Mouse (Mus musculus) retina, embryonic 14.5 days (tissue): ENCODE results near the gene Apba3.

ENCODE experiments used
- DNase-seq: peaks from one replicate; pipeline ENCODE4 v3.0.0-alpha.2; 2015; ENCODE audit warnings: low spot score

The Apba3 gene

GRCm38 (mm10) chr10:81290698-81291460 lies 24.1 kb downstream of the Apba3 start:
- DNase-seq: no peak

- DNase-seq: no peak
These were observed 24.8 kb downstream of the Apba3 start, which contains the start of gene Tjp3 for GRCm38 (mm10) chr10:81291511-81292104. Gene Tjp3 (minus strand): TSS chr10:81291581.

- peak; percentile 100 for DNase-seq
These were observed 26.0 kb downstream of the Apba3 start, which contains the start of gene Pip5k1c for GRCm38 (mm10) chr10:81292554-81293333. Gene Pip5k1c (plus strand): TSS chr10:81292963.

GRCm38 (mm10) chr10:81293334-81294030 lies 26.7 kb downstream of the Apba3 start:
- no peak for DNase-seq

GRCm38 (mm10) chr10:81294442-81294841 lies 27.7 kb downstream of the Apba3 start:
- DNase-seq: no peak

GRCm38 (mm10) chr10:81295185-81295584 lies 28.4 kb downstream of the Apba3 start:
- DNase-seq: no peak

GRCm38 (mm10) chr10:81297246-81297645 lies 30.5 kb downstream of the Apba3 start:
- DNase-seq: no peak

- no peak for DNase-seq
These were observed 31.1 kb downstream of the Apba3 start for GRCm38 (mm10) chr10:81297845-81298244.

GRCm38 (mm10) chr10:81298369-81299100 lies 31.8 kb downstream of the Apba3 start:
- no peak for DNase-seq

- DNase-seq: no peak
These were observed 33.0 kb downstream of the Apba3 start for GRCm38 (mm10) chr10:81299585-81300351.

GRCm38 (mm10) chr10:81300352-81300907 lies 33.7 kb downstream of the Apba3 start:
- DNase-seq: no peak

GRCm38 (mm10) chr10:81301321-81301720 lies 34.6 kb downstream of the Apba3 start:
- DNase-seq: no peak

- DNase-seq: no peak
These were observed 35.5 kb downstream of the Apba3 start for GRCm38 (mm10) chr10:81302288-81302687.

- no peak for DNase-seq
These were observed 36.0 kb downstream of the Apba3 start for GRCm38 (mm10) chr10:81302781-81303218.

GRCm38 (mm10) chr10:81303258-81303657 lies 36.5 kb downstream of the Apba3 start:
- no peak for DNase-seq

- DNase-seq: no peak
These were observed 37.0 kb downstream of the Apba3 start for GRCm38 (mm10) chr10:81303761-81304160.

GRCm38 (mm10) chr10:81304597-81305238 lies 38.0 kb downstream of the Apba3 start:
- DNase-seq: peak; percentile 72

- DNase-seq: no peak
These were observed 38.9 kb downstream of the Apba3 start for GRCm38 (mm10) chr10:81305663-81306062.

- no peak for DNase-seq
These were observed 39.5 kb downstream of the Apba3 start for GRCm38 (mm10) chr10:81306173-81306668.
